Mouse (Mus musculus) urinary bladder, adult 18-20 months (tissue): Measurements from ENCODE around the gene Anln.

Source experiments
- DNase-seq, 2 experiments: peaks; one replicate each; pipeline ENCODE4 v3.0.0; 2022; ENCODE audit warnings: low spot score in 2 of 2, mixed read lengths in 2 of 2

The Anln gene

DNA sequence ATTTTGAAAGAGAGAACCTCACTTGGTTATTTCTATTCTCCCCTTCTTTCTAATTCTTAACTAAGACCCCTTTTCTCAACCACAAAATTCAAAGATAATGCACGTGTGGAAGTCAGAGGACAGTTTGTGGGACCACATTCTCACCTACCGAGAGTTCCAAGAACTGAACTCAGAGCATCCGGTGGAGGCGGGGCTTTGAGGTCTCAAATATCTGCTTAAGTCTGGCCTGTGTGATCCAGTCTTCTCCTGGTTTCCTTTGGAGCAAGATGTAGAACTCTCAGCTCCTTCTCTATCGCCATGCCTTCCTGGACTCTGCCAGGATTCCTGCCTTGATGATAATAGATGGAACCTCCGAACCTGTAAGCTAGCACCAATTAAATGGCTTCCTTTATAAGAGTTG, 13.0 kb upstream of the Anln start:
- DNase-seq, result no peak

DNA sequence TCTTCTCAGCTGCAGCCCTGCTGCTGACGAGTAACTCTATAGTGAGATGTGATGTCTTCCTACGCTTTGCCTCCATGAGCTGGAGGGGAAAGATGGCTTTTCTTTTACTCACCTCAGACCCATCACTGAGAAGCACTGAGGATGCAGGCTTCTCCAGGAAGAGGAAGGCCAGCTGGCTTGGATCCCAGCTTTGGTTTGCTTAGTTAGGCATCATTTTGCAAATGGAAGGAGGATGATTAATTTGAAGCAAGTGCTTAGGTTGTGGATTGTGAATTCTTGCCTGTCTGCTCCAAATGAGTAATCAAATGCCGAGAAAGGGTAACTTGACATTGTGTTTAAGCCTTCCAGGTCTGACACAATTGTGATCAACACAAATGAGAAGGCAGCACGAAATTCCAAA, 10.0 kb upstream of the Anln start:
- no peak for DNase-seq

DNA sequence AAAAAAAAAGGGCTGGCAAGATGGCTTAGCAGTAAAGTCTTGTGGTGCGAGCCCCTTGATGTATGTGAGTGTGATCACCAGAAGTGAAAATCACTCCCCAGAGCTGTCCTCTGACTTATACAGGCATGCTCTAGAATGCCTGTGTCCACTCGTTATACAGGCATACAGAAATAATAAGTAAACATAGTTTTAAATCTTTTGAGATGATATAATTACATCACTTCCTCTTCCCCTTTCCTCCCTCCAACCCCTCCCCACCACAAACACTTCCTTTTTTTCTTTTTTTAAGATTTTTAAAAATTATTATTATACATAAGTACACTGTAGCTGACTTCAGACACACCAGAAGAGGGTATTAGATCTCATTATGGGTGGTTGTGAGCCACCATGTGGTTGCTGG, 5.7 kb upstream of the Anln start:
- DNase-seq, result no peak

DNA sequence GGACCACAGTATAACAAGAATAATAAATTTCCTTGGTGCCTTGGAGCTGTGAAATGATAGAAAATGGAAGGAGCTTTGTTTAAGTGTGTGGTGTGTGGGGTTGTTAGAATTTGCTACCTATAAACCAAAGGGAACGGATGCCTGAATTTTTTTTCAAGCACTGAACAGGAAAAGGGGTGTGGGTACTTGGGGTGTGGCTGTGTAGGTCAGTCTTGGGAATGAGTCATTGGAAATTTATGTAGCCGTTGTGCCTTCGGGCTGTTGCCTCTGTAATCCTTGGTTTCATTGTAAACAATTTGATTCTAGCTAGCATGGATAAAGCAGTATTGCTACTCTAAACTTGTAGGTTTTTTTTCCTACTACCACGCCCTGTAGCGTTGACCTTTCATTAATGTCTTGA, 1.4 kb upstream of the Anln start:
- DNase-seq, result no peak

DNA sequence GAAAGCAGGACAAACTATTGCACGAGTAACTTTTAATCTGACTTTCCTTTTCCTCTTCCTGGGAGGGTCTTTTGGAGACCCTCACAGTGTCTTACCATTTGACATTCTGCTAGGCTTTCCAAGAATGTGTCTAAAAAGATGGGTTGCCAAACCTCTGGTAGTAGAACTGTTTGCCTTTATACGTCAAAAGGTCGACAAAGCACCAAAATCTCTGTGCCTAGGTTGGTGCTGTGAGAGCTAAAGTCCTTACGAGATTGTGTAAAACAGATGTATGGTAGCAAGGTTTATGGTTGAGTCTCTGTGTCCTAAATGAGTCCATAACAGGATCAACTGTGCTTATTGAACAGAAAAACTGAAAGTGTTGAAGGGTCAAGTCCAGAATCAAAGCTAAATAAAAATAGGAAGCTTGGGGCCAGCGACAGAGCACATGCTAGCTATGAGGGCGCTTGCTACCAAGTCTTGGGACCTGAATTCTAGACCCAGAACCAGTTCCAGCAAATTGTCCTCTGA, 803 bp upstream of the Anln start:
- no peak for DNase-seq

DNA sequence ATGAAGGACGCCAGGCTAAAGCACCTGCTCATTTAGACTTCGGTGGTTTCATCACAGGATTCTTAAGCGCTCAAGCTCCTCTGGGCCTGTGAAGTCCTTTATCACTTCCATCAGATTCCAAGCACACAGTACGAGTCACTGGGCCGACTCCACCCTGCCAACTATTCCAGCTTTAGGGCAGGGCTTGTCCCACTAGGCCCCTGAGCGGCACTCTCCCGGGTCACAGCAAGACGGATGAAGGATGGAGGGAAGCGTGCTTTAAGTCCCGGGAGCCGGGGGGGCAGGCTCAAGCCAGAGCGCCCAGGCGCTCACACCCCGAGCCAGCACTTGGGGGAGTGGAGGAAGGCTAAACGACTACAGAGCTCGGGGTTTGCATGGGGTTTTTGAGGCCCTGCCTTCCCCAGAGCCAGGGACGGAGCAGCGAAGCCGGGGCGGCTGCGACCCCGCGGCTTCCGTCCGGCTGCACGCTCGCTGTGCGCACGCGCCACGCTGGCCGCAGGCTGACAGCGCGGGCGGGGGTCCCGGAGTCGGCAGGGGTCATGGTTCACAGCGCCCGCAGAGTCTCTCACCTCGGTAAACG, 497 bp downstream of the Anln start:
- DNase-seq, result no peak

DNA sequence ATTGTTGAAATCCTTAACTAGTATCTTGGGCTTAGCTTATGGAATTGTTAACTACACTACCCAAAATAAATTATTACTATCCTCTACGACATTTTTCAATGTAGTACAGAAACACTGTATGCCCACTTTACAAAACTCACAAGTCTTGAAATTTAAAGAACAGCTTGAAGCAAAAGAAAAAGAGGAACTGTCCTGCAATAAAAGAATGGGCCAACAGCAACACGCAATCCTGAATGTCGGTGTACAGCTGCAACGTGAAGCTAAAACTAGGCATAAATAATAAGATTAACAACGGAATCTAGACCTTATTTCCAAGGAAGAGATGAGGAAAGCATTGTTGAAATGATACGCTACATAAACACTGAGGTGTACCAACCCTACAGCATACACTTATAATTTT, 1.1 kb downstream of the Anln start:
- no peak for DNase-seq

DNA sequence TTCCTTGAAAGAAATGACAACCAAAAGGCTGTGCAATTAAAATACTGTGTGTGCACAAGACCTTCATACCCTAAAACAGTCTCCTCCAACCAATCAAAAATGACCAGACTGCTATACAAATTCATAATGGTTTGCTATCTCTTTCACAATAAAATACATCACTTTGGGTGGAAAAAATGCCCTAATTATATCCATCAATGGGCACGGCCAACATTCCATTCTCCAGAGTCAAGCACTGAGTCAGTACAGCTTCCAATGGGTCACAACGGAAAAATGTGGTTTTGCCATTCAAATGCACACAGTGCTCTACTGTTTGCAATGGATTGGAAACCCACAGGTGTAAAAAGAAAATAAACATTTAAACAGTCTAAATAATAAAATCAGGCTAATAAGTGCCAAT, 3.1 kb downstream of the Anln start:
- DNase-seq, result no peak

DNA sequence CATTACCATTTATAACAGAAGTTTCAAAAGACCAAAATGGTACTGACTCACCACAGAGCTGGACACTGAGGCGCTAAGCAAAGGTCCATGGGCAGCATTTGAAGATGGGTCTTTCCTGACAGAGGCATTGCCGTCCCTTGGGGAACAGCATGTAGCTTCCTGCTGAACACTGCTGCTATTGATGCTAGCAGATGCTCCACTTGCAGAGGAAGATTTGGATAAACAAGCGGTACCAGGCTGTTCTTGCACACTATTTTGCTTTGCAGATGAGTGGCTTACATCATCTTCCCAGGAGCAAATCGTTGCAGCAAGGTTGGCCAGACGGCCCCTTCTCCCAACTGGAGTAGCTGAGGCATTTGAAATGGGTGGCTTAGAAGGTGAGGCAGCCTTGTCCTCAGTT, 12.9 kb downstream of the Anln start:
- no peak for DNase-seq

DNA sequence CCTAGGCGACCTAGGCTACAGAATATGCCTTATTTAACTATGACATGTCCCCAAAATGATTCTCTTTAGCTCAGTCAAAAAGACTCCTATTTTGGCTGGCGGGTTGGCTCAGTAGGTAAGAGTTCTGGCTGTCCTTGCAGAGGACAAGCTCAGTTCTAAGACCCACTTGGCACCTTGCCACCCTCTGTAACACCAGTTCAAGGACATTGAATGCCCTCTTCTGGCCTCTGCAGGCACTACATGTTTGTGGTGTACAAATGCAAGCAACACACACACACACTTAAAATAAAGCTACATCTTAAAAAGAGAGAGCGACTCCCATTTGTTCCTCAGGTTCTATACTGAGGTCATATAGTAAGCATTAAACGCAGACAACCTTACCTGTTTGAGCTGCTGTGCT, 16.2 kb downstream of the Anln start:
- DNase-seq, result no peak

DNA sequence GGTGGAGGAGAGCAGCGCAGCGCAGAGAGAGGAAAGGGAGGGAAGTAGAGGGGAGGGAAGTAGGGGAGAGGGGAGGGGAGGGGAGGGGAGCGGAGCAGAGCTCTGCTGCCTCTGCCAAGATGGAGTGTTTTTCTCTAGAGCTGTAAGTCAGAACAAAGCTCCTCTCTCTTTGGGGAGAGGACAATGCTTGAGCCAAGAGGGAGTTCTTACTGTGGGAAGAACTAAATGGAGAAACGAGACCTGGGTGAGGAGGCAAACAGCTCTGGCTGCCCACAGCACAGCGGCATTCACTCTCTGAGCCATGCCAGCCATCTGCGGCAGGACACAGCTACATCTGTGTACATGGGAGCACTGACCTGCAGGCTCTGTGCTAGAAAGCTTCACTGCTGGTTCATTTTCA, 21.0 kb downstream of the Anln start:
- no peak for DNase-seq

DNA sequence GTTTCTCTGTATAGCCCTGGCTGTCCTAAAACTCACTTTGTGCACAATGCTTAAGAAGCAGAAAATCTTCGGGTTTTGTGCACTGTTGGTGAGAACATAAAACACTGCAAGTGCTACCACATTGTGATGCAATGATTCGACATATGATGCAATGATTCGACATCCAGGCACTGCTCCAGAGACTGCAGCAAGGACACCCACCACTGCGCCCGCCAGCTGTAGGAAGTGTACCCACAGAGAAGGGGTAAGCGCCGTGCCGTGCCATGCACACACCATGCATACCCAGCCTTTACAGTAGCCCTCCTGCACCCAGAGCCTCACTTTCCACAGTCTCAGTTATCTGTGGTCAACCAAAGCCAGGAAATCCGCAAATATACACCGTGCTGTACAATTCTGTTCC, 22.4 kb downstream of the Anln start:
- no peak for DNase-seq

DNA sequence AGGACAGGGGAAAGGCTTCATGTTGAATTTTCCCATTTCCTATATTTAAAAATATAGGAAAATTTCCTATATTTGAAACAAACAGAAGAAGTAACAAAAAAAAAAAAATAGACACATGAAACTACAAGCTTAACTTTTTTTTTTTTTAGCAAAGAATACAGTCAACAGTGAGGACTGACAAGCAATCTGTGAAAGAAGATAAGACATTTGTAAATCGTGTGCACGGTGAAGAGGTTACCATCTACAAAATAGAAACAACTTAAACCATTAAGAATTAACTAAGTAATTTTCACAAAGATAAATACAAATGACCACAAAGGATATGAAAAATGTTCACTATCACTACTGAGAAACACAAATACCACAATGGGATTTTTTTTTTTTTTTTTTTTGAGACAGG, 22.8 kb downstream of the Anln start:
- no peak for DNase-seq

DNA sequence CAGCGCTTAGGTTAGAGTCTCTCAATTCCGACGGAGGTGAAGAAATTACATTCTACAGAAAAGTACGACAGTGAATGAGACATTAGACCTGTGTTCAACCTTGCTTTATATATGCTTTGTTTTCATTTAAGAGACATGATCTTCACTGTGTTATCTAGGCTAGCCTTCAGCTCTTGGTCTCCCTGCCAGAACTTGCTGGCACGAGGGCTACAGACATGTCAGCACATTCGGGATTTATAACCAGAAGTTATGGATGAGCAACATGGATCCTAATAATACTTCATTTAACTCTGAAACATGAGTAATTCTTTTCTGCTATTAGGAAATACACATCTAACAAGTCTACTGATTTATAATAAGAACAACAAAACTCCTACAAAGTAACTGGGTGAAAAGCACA, 28.1 kb downstream of the Anln start:
- DNase-seq, result no peak

DNA sequence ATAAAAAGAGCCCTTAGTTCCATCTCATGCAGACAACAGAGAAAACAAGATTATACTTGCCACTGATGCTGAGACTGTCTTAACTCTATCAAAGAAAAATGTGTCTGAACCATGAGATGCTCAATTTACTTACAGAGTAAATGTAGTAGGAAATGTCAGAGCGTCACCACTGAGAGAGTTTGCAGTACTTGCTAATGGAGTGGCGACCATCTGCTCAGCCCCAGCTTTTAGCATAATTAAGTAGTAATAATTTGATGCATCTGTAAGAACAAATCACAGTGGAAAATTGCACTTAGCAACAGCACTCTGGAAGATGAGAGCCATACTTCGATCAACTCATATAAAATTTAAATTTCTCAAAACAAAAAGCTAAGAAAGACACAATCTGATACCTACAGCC, 33.1 kb downstream of the Anln start:
- DNase-seq, result no peak

DNA sequence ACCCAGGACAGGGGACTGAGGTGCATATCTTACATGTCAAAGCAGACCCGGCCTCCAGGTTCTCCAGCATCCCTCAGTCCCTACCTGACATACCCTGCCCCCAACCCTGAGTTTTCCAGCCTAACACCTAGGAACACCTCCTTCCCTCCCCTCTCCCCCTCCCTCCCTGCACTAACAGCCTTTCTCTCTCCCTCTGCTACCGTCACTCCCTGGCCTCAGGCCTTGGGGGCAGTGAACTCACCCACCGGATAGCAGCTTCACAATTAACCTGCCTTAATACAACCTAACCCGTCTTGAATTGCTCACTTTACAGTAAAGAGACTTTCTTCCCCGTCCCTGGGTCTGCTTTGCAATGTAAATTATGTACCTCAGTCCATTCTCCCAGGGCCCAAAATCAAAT, 35.1 kb downstream of the Anln start:
- no peak for DNase-seq

DNA sequence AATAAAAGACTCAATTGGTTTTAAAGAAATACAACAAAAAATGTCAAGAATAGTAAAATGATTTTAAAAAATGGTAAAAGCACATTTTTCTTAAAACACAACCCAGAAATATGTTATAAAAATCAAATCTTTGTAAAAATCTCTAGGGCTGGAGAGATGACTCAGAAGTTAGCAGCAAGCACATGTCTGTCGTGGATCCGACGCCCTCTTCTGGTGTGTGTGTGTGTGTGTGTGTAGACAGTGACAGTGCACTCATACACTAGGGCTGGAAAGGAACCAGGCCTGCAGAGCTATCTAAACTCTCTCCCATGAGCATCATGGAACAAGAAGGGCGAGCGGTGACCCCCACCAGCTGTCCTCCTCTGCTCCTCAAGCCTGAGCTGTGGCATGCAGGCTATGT, 35.5 kb downstream of the Anln start:
- no peak for DNase-seq

DNA sequence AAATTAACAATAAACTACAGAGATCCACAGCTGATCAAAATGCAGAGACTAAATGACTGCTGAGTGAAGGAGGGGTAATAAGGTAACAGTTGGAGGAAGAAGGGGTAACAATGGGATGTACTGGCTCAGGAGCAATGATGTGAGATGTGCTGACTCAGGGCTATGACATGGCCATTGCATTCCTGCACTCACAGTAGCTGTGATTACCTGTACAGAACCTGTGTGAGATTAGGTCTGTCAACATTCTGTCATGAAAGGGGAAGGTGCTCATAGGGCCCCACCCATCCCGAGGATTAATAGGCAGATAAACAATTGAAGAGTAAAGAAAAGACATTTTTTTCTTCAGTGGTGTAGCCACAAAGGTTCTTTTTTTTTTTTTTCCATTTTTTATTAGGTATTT, 48.7 kb downstream of the Anln start:
- no peak for DNase-seq

DNA sequence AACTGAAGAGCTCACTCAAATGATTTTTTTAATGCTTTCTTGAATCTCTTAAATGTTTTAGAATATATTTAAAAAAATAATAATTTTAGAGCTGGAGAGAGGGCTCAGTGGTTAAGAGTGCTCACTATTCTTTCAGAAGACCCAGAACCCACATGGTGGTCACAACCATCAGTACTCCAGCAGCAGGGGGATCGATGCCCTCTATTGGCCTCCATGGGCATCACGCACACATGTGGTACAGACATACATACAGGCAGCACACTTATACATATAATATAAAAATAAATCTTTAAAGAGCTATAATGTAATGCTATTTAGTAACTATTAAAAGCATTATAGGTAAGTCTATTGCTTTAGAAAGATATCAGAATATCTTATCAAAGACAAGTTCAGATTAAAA, 51.8 kb downstream of the Anln start:
- DNase-seq, result no peak

DNA sequence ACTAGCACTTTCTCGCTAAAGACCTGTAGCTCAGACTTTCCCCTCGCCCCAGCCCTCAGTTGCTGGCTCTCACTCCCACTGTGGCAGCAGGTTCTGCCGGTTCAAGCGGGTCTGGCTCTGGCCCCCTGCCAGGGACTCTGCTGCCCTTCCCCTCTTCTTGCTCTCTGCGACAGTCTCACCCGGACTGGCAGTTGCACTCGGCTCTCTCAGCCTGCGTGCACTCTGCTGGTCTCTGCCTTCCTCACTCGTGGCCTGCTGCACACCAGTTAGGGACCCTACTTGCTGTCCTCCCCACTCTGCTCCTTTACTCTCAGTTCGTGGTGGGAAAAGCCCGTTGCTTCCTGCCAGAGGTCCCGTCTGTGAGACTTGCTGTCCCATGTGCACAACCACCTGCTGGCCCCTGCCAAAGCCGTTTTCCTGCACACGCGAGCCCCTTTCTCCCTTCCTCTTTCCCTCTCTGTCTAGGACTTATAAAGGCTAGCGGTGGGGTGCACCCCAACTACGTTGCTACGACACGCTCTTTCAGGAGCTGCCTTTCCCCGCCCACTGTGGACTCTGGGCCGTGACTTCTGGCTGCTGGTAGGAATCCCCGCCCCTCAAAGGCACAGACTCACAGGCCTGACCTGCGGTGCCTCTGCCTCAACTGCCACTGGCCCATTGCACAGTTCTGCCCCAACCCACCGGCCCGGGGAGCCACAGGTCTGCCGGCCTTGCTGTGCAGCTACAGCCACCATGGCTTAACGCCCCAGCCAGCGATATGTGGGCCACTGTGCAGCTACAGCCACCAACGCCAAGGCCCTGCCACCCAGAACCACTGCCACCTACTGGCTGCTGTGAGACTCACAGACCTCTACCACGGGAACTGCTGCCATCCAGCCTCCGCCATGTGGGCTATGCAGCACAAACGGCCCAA, 61.3 kb downstream of the Anln start:
- DNase-seq, result peak; percentile 77 to 90

DNA sequence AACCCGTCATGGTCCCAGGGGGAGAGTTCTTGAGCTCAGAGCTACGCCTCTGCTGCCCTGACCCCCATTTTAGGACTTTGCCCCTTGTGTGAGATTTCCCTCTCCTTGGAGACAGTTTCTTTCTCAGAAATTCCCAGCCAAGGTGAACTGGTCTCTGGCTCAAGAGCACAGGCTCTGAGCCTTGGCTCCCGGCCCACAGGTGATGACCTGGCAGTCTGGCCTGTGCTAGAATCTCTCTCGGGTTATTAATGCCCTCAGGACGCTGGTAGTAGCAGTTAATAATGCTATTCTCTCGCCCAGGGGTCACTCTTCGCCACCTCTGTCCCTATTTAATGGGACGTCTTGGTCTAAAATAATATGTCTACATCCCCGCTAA, 61.9 kb downstream of the Anln start:
- peak in 1 of 2 experiments; percentile 10 for DNase-seq

DNA sequence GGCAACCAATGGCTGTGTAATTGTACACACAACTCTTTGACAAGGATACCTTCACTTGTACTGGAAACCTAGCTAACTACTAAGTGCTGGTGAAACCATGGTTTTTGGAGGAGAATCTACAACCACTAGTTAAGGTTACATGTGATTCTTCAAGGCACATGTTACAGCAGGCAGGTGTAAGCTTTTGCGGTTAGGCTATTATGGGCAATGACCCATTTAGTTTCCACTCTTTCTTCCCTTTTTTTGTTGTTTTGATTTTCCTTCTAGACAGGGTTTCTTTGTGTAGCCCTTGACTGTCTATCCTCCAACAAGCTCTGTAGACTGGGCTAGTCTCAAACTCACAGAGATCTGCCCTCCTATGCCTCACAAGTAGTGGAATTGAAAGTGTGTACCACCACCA, 64.4 kb downstream of the Anln start:
- DNase-seq, result no peak

DNA sequence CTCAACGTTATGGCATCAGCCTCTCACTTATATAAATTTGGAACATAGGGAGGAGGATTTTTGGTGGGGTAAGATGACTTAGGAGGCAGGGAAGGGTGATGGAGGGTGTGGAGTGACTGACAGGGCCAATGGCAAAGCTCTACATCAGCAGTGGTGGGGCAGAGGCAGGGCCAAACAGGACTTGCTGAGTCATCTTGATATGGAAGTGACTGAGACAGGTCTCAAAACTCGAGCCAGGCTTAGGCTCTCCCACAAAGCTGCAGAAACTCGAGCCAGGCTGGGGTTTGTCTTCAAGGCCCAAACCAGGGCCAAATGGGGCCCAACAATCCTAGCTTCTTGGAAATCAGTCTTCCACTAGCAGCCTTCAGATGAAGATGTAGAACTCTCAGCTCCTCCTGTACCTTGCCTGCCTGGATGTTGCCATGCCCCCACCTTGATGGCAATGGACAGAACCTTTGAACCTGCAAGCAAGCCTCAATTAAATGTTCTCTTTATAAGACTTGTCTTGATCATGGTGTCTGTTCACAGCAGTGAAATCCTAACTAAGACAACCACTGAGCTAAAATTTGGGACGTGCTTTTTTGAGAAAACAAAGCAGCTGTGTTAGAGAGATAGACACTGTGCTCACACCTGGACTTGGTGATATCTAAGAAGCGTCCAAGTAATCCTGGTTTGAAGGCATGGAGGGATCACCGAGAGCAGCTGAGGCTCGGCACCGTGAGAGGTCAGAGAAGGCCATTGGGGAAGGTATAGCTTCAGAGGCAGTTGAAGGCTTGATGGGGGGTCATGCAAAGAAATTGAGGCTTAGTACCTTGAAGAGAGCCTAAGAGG, 66.4 kb downstream of the Anln start:
- DNase-seq, result no peak
